12 mouse cellular contexts compared by ENCODE assay signal in genomic region chr13:97765913-97766312, GRCm38 (mm10).
"Had no signal": no experiment of that assay in that cellular context is flagged by ENCODE, and none has a peak within 500 bp of the region (broad histone marks: within the 10 kb centered on the region; RNA-seq: fewer than 3 reads in every experiment).

No protein-coding gene starts in this region.

- DNase-seq: kidney, adult 11 months; kidney, postnatal 10 days; kidney, postnatal 4 days; lung, adult 2 months; lung, postnatal 4 days; right cerebral cortex, postnatal 14 days; thymus, postnatal 4 days had no signal

- H3K9me3 ChIP-seq: limb, embryonic 10.5 days; midbrain, embryonic 13.5 days had no signal

- H3K27me3 ChIP-seq: megakaryocyte, embryonic 14.5 days; midbrain, embryonic 13.5 days had no signal

- H3K36me3 ChIP-seq: limb, embryonic 10.5 days; midbrain, embryonic 13.5 days had no signal

- H3K9ac ChIP-seq: midbrain, embryonic 13.5 days had no signal

- H3K4me2 ChIP-seq: midbrain, embryonic 13.5 days had no signal

- ATAC-seq: lung, postnatal 0 days; midbrain, embryonic 13.5 days had no signal

- H3K27ac ChIP-seq: limb, embryonic 10.5 days; midbrain, embryonic 13.5 days had no signal

- H3K4me3 ChIP-seq: layer of hippocampus, adult 2 months; limb, embryonic 10.5 days; megakaryocyte, embryonic 14.5 days; midbrain, embryonic 13.5 days had no signal
